Mouse (Mus musculus): ENCODE measurements around the gene Ano4. TPM values are rescaled to one million over a fixed set of nuclear protein-coding genes. Genes with fewer than 3 reads are reported as not detected.
"Not testable (repeated sequence)": the region's sequence is repeated elsewhere in the genome, so short reads cannot be mapped to it uniquely, and the experiment has no call there.

Gene Ano4
- total RNA-seq, 2 experiments from 2014 or later: 0.69 to 1.8 TPM

GRCm38 (mm10) chr10:89164533-89164932 is 180.0 kb downstream of the Ano4 start:
- DNase-seq: no peak
- intact Hi-C loops (cut with DNase I): no loop called here

GRCm38 (mm10) chr10:89155502-89155901 is 189.1 kb downstream of the Ano4 start:
- intact Hi-C loops (cut with DNase I): no loop called here
- DNase-seq: no peak

GRCm38 (mm10) chr10:89154797-89155465 is 189.6 kb downstream of the Ano4 start:
- no peak for DNase-seq
- intact Hi-C loops (cut with DNase I): no loop called here

GRCm38 (mm10) chr10:89149166-89149565 is 195.4 kb downstream of the Ano4 start:
- no peak for DNase-seq
- intact Hi-C loops (cut with DNase I): no loop called here

GRCm38 (mm10) chr10:89121391-89121790 is 223.2 kb downstream of the Ano4 start:
- intact Hi-C loops (cut with DNase I): no loop called here
- no peak for DNase-seq

- intact Hi-C loops (cut with DNase I): no loop called here
These were observed 230.2 kb downstream of the Ano4 start for GRCm38 (mm10) chr10:89114381-89114780.

GRCm38 (mm10) chr10:89111466-89111865 is 233.1 kb downstream of the Ano4 start:
- intact Hi-C loops (cut with DNase I): no loop called here

More at GRCm38 (mm10) chr10:89114381-89114780, 230.2 kb downstream of the Ano4 start:
- no peak for DNase-seq

GRCm38 (mm10) chr10:89110917-89111316 is 233.6 kb downstream of the Ano4 start:
- DNase-seq: no peak
- intact Hi-C loops (cut with DNase I): no loop called here

More at GRCm38 (mm10) chr10:89111466-89111865, 233.1 kb downstream of the Ano4 start:
- DNase-seq: no peak

GRCm38 (mm10) chr10:89103594-89103993 is 241.0 kb downstream of the Ano4 start:
- no peak for DNase-seq
- intact Hi-C loops (cut with DNase I): no loop called here

GRCm38 (mm10) chr10:89102025-89102424 is 242.5 kb downstream of the Ano4 start:
- intact Hi-C loops (cut with DNase I): no loop called here
- DNase-seq: no peak

- intact Hi-C loops (cut with DNase I): no loop called here
- no peak for DNase-seq
These were observed 246.4 kb downstream of the Ano4 start for GRCm38 (mm10) chr10:89098183-89098582.

GRCm38 (mm10) chr10:89092350-89093040 is 252.1 kb downstream of the Ano4 start:
- no peak for DNase-seq
- intact Hi-C loops (cut with DNase I): no loop called here

- intact Hi-C loops (cut with DNase I): no loop called here
- DNase-seq: no peak
These were observed 267.1 kb downstream of the Ano4 start for GRCm38 (mm10) chr10:89077447-89077846.

- intact Hi-C loops (cut with DNase I): no loop called here
These were observed 288.7 kb downstream of the Ano4 start for GRCm38 (mm10) chr10:89055891-89056290.

GRCm38 (mm10) chr10:89044921-89045320 is 299.6 kb downstream of the Ano4 start:
- DNase-seq; intact Hi-C loops (cut with DNase I): not testable (repeated sequence)

More at GRCm38 (mm10) chr10:89055891-89056290, 288.7 kb downstream of the Ano4 start:
- DNase-seq: no peak

GRCm38 (mm10) chr10:89044166-89044565 is 300.4 kb downstream of the Ano4 start:
- intact Hi-C loops (cut with DNase I): no loop called here
- DNase-seq: no peak

GRCm38 (mm10) chr10:89018926-89019325 is 325.6 kb downstream of the Ano4 start:
- no peak for DNase-seq
- intact Hi-C loops (cut with DNase I): no loop called here

GRCm38 (mm10) chr10:89008303-89008702 is 336.3 kb downstream of the Ano4 start:
- DNase-seq: no peak
- intact Hi-C loops (cut with DNase I): no loop called here

GRCm38 (mm10) chr10:89004518-89004917 is 340.0 kb downstream of the Ano4 start:
- no peak for DNase-seq
- intact Hi-C loops (cut with DNase I): no loop called here

- no peak for DNase-seq
- intact Hi-C loops (cut with DNase I): no loop called here
These were observed 357.6 kb downstream of the Ano4 start for GRCm38 (mm10) chr10:88986925-88987324.

GRCm38 (mm10) chr10:88983444-88983843 is 361.1 kb downstream of the Ano4 start:
- intact Hi-C loops (cut with DNase I): no loop called here
- DNase-seq: no peak

GRCm38 (mm10) chr10:88979451-88979850 is 365.1 kb downstream of the Ano4 start:
- no peak for DNase-seq
- intact Hi-C loops (cut with DNase I): no loop called here
